Mouse (Mus musculus) hindbrain, postnatal 0 days (tissue): Measurements from ENCODE around the gene Plekhg3. TPM values are rescaled to one million over a fixed set of nuclear protein-coding genes. Genes with fewer than 3 reads are reported as not detected.

Experiments used
- ATAC-seq: fragments of 200-750 bp; cut with Nextera tagmentation; 2 replicates; pipeline ENCODE4 v1.8.0; 2017; ENCODE audit warnings: mild to moderate bottlenecking, moderate TSS enrichment, moderate library complexity
- DNase-seq: peaks from one replicate; pipeline ENCODE4 v3.0.0-alpha.2; 2015; ENCODE audit warnings: low spot score
- H3K27ac ChIP-seq: fragments of 300-500 bp; sonication (generic); 2 replicates; pipeline ENCODE4 v1.5.1; 2014; ENCODE audit warnings: mild to moderate bottlenecking
- H3K27me3 ChIP-seq: fragments of 300-500 bp; sonication (generic); 2 replicates; pipeline ENCODE4 v1.6.1; 2014; ENCODE audit warnings: low read length, mixed read lengths; ENCODE audit not compliant: insufficient read depth
- H3K36me3 ChIP-seq: fragments of 300-500 bp; sonication (generic); 2 replicates; pipeline ENCODE4 v1.6.1; 2014; ENCODE audit warnings: low read length, mixed read lengths; ENCODE audit not compliant: insufficient read depth
- H3K4me1 ChIP-seq: fragments of 300-500 bp; sonication (generic); 2 replicates; pipeline ENCODE4 v1.6.1; 2014; ENCODE audit warnings: antibody characterized with exemption, low read length, mixed read lengths; ENCODE audit not compliant: insufficient read depth
- H3K4me2 ChIP-seq: fragments of 300-500 bp; sonication (generic); 2 replicates; pipeline ENCODE4 v1.6.1; 2014; ENCODE audit warnings: low read depth, mild to moderate bottlenecking, low read length, moderate library complexity, mixed read lengths
- H3K4me3 ChIP-seq: fragments of 300-500 bp; sonication (generic); 2 replicates; pipeline ENCODE4 v1.5.1; 2014; ENCODE audit warnings: low read length
- H3K9ac ChIP-seq: fragments of 300-500 bp; sonication (generic); replicated peaks from 2 replicates; pipeline ENCODE4 v1.6.1; 2014; ENCODE audit warnings: mild to moderate bottlenecking, low read length, moderate library complexity, mixed read lengths
- H3K9me3 ChIP-seq: fragments of 300-500 bp; sonication (generic); 2 replicates; pipeline ENCODE4 v1.6.1; 2016; ENCODE audit warnings: low read length, mixed read lengths
- CTCF ChIP-seq: IDR thresholded peaks from 2 replicates; pipeline ENCODE4 v1.5.1; 2016; ENCODE audit warnings: antibody characterized with exemption, control low read depth, low read depth
- WGBS: fragments of 180-500 bp; shearing (Covaris S2); extraction: QIAGEN DNeasy Blood & Tissue Kit; methylation state at CpG from one replicate; pipeline ENCODE4 v1.1.7; 2014; 5-methylcytosine and 5-hydroxymethylcytosine counted together
- polyA plus RNA-seq: library from polyadenylated mRNA; unstranded; fragments of >200 nt; fragmentation: Nextera tagmentation; extraction: Ambion mirVana; gene quantifications from 2 replicates; pipeline ENCODE4 v1.2.1, GENCODE M21; 2015
- total RNA-seq: library from RNA; depleted of rRNA; stranded (reverse); fragments of >200 nt; gene quantifications from 2 replicates; pipeline ENCODE4 v1.2.3, GENCODE M21; 2014

The Plekhg3 gene
- total and polyA plus RNA-seq, 2 experiments from 2014 or later = 1.8 to 5.4 TPM

DNA sequence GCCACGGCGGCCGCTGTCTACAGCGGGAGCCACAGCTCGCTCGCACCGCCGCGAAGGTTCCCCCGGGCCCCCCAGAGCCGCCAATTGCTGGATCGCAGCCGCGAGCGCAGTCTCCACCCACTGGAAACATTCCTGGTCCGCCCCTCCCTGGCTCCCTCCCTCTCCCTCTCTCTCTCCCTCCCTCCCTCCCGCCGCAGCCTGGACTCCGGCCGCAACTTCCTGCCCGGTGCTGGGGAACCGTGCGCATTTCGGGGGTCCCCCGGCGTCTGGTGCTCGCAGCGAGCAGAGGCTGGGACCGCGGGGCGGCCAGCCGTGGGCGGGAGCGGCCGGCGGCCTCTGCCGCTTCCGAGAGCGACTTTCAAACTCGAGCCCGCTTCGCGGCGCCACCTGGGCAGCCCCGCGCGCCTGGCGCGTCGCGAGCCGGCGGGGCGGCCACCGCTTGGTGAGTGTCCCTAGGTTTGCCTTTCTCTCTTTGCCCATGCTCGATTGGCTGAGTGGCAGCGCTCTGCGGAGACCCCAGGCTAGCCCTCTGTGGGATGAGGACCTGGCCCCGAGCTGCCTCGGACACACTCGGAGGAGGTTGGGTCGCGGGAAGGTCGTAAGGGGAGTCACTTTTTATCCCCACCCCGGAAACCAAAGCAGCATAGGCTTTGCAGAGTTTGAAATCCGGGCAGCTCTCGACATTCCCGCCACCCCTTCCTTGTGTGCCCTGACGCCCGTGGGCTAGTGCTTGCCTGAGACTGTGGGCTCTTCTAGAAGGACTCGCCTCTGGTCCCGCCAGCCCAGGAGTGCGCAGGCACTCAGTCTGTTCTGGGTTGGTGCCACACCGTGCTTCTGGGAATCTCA is 2.9 kb downstream of the Plekhg3 start:
- H3K9me3 ChIP-seq = no peaks in the 10 kb centered on the region
- under 1% methylated on average over 69 of the region's 74 CpGs for WGBS
- H3K27ac ChIP-seq = no peak overlapping the region
- peak overlapping the region; percentile 59 for H3K4me3 ChIP-seq
- peak overlapping the region; percentile 44; the same call in 1 of the 2 replicates for H3K9ac ChIP-seq
- peaks cover 32% of the 10 kb centered on the region for H3K27me3 ChIP-seq
- H3K36me3 ChIP-seq = no peaks in the 10 kb centered on the region
- H3K4me1 ChIP-seq = peaks cover 10% of the 10 kb centered on the region
- peak overlapping the region; percentile 99 for H3K4me2 ChIP-seq
- peak; percentile 49 for DNase-seq
- peak; percentile 55 for ATAC-seq
- no peak for TF ChIP-seq CTCF

DNA sequence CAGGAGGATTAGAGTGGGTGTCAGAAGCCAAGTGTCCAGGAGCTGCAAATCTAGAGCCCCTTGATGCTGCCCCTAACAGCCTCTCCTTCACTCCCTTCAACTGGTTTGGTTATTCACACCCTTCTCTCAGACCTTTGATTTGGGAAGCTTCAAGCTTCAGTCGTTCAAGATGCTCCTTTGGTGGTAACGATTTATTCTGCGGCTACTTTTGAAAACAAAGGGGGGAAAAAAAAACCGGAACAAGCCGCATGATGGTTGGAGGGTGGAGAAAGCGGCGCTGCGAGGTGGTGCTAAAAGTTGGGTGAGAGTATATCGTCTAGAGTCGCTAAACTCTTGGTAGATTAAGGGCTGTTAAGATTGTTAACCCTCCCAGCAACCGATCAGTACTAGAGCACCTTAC is 3.5 kb downstream of the Plekhg3 start:
- no peak for TF ChIP-seq CTCF
- peaks cover 10% of the 10 kb centered on the region for H3K4me1 ChIP-seq
- peak overlapping the region; percentile 59 for H3K4me3 ChIP-seq
- 2% methylated on average over 11 of the region's 11 CpGs for WGBS
- ATAC-seq (no peak), DNase-seq (no peak)
- peak overlapping the region; percentile 44; the same call in 1 of the 2 replicates for H3K9ac ChIP-seq
- H3K36me3 ChIP-seq = no peaks in the 10 kb centered on the region
- H3K4me2 ChIP-seq = peak overlapping the region; percentile 99
- no peaks in the 10 kb centered on the region for H3K9me3 ChIP-seq
- peaks cover 32% of the 10 kb centered on the region for H3K27me3 ChIP-seq
- no peak overlapping the region for H3K27ac ChIP-seq

DNA sequence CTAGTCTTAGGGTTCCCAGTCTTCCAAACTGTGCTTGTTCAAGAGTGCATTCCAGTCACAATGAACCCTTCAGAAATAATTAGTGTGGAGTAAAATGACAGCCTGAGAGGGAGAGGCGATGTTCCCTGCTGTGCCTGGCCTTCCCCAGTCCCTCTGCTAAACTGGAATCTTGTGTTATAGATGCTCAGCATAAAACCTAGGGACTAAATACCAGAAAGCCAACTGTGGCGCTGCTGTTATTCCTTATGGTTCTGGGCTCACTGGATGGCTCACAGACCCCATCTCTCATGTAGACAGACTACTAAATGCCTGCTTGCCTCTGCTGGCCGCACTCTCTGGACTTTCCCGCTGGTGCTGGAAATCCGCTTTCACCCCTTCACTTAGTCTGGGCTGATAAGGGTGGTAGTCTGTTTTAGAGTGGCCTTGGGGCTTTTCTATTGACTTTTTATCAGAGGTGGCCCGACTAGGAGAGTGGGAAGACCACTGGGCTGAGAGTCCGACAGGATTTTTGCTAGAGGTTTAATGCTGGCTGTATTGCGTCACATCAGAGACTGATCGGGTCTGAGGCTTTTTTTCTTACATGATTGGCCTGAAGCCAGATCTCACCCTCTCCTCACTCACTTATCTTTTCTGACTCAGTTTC is 4.1 kb downstream of the Plekhg3 start:
- H3K4me2 ChIP-seq = peak overlapping the region; percentile 99
- peaks cover 32% of the 10 kb centered on the region for H3K27me3 ChIP-seq
- 31% methylated on average over 9 of the region's 9 CpGs for WGBS
- H3K4me3 ChIP-seq = peak overlapping the region; percentile 59
- no peaks in the 10 kb centered on the region for H3K36me3 ChIP-seq
- H3K27ac ChIP-seq = no peak overlapping the region
- peaks cover 10% of the 10 kb centered on the region for H3K4me1 ChIP-seq
- no peak for TF ChIP-seq CTCF
- no peaks in the 10 kb centered on the region for H3K9me3 ChIP-seq
- ATAC-seq (no peak), DNase-seq (no peak)
- H3K9ac ChIP-seq = no peak overlapping the region

DNA sequence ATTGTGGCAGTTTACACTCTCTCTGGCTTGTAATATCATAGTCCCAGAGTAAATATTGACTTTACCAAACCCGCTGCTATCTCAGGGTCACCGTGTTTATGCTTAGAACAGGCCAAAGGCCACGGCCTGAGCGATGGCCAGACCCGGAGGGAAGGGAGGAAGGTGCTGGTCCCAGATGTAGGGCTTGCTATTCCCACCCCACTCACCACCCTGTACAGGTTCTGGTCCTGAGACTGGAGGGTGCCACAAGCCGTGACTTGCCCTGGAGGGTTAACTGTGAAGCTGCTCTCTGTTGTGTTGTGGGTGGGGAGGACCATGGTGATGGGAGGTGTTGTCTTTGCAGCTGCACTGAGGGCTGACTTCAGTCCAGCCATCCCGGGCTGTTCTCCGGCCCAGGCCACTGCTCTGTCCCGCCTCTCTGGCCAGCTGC is 4.8 kb downstream of the Plekhg3 start:
- WGBS = 60% methylated on average over 9 of the region's 9 CpGs
- no peak overlapping the region for H3K9ac ChIP-seq
- peak overlapping the region; percentile 99; the same call in 1 of the 2 replicates for H3K4me2 ChIP-seq
- peaks cover 10% of the 10 kb centered on the region for H3K4me1 ChIP-seq
- DNase-seq = no peak
- ATAC-seq = no peak
- TF ChIP-seq CTCF = no peak
- no peaks in the 10 kb centered on the region for H3K36me3 ChIP-seq
- H3K9me3 ChIP-seq = no peaks in the 10 kb centered on the region
- no peak overlapping the region for H3K4me3 ChIP-seq
- no peak overlapping the region for H3K27ac ChIP-seq
- peaks cover 32% of the 10 kb centered on the region for H3K27me3 ChIP-seq

DNA sequence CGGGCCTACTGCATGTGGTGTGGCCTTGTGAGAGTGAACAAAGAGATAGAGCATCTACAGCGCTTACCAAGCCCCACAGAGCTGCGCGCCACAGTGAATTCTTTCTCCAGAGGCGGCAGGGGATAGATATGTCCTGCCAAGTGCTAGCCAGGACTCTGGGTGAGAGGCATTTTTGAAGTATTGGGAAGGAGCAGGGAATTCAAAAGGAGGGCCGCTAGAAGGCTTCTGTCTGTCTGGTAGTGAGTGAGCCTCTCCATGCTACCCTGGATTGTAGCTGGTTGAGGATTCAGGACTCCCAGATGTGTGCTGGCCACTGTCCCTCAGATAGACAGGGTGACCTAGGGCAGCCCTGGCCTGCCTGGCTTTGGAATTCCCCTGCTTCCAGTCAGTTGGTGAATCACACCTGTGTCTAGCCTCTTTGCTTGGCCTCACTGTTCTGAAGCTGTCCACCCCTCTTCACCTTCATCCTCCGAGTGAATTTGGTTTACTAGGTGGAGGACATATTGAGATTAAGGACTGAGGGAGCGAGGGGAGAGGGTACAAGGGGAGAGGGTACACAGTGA is 6.0 kb downstream of the Plekhg3 start:
- DNase-seq (no peak), ATAC-seq (no peak)
- H3K36me3 ChIP-seq = no peaks in the 10 kb centered on the region
- no peak overlapping the region for H3K27ac ChIP-seq
- H3K4me1 ChIP-seq = peaks cover 10% of the 10 kb centered on the region
- H3K9ac ChIP-seq = no peak overlapping the region
- H3K4me3 ChIP-seq = no peak overlapping the region
- TF ChIP-seq CTCF = no peak
- no peaks in the 10 kb centered on the region for H3K9me3 ChIP-seq
- 78% methylated on average over 8 of the region's 8 CpGs for WGBS
- H3K4me2 ChIP-seq = no peak overlapping the region
- peaks cover 20% of the 10 kb centered on the region for H3K27me3 ChIP-seq

DNA sequence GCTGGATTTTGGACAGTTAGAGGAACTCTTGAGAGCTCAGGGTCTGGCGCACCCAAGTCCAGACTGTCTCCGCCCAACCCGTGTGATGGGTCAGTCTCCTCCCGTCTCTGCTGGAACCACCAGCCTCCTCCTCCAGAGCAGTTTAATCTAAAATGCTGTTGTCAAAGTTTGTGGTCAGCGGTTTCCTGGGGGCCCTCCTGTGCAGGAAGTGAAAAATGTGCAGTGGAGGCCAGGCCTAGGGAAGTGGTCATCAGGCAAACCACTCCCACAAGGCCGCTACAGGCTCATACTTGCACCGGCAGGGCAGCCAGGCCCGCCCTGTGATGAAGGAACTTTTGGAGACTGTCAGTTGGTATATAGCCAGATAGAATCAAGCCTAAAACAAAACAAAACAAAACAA is 6.7 kb downstream of the Plekhg3 start:
- H3K4me3 ChIP-seq = no peak overlapping the region
- H3K9ac ChIP-seq = no peak overlapping the region
- ATAC-seq = no peak
- H3K4me2 ChIP-seq = no peak overlapping the region
- peaks cover 10% of the 10 kb centered on the region for H3K4me1 ChIP-seq
- no peak for DNase-seq
- H3K27me3 ChIP-seq = peaks cover 12% of the 10 kb centered on the region
- TF ChIP-seq CTCF = no peak
- 87% methylated on average over 8 of the region's 8 CpGs for WGBS
- no peaks in the 10 kb centered on the region for H3K9me3 ChIP-seq
- no peak overlapping the region for H3K27ac ChIP-seq
- H3K36me3 ChIP-seq = no peaks in the 10 kb centered on the region
